Mouse (Mus musculus) lung, postnatal 0 days (tissue): Measurements from ENCODE around the gene Ube2a. TPM values are rescaled to one million over a fixed set of nuclear protein-coding genes. Genes with fewer than 3 reads are reported as not detected.

Experiments used
- ATAC-seq: fragments of 200-750 bp; cut with Nextera tagmentation; 2 replicates; pipeline ENCODE4 v1.8.0; 2017; ENCODE audit warnings: moderate library complexity
- DNase-seq: peaks from one replicate; pipeline ENCODE4 v3.0.0-alpha.2; 2016; ENCODE audit warnings: low spot score
- H3K27ac ChIP-seq: fragments of 300-500 bp; sonication (generic); 2 replicates; pipeline ENCODE4 v1.5.1; 2014; ENCODE audit warnings: antibody characterized with exemption, mild to moderate bottlenecking, low read length, mixed read lengths
- H3K27me3 ChIP-seq: fragments of 300-500 bp; sonication (generic); replicated peaks from 2 replicates; pipeline ENCODE4 v1.6.1; 2014; ENCODE audit warnings: low read length, mixed read lengths; ENCODE audit not compliant: insufficient read depth
- H3K36me3 ChIP-seq: fragments of 300-500 bp; sonication (generic); 2 replicates; pipeline ENCODE4 v1.6.1; 2014; ENCODE audit warnings: low read length, mixed read lengths; ENCODE audit not compliant: insufficient read depth
- H3K4me1 ChIP-seq: fragments of 300-500 bp; sonication (generic); 2 replicates; pipeline ENCODE4 v1.6.1; 2014; ENCODE audit warnings: antibody characterized with exemption, low read depth, low read length, mixed read lengths; ENCODE audit not compliant: insufficient read depth
- H3K4me2 ChIP-seq: fragments of 300-500 bp; sonication (generic); replicated peaks from 2 replicates; pipeline ENCODE4 v1.6.1; 2014; ENCODE audit warnings: low read depth, mild to moderate bottlenecking, low read length, moderate library complexity, mixed read lengths
- H3K4me3 ChIP-seq: fragments of 300-500 bp; sonication (generic); 2 replicates; pipeline ENCODE4 v1.5.1; 2014; ENCODE audit warnings: low read depth, low read length
- H3K9ac ChIP-seq: fragments of 300-500 bp; sonication (generic); replicated peaks from 2 replicates; pipeline ENCODE4 v1.6.1; 2014; ENCODE audit warnings: low read depth, mild to moderate bottlenecking
- H3K9me3 ChIP-seq: fragments of 300-500 bp; sonication (generic); 2 replicates; pipeline ENCODE4 v1.6.1; 2016; ENCODE audit warnings: low read length, mixed read lengths
- CTCF ChIP-seq: IDR thresholded peaks from 2 replicates; pipeline ENCODE4 v1.5.1; 2016; ENCODE audit warnings: antibody characterized with exemption, mild to moderate bottlenecking
- EP300 ChIP-seq: IDR thresholded peaks from 2 replicates; pipeline ENCODE4 v1.6.1; 2016; ENCODE audit warnings: antibody characterized with exemption, mild to moderate bottlenecking, control low read depth
- WGBS: fragments of 180-500 bp; shearing (Covaris S2); extraction: QIAGEN DNeasy Blood & Tissue Kit; methylation state at CpG from one replicate; pipeline ENCODE4 v1.1.7; 2014; 5-methylcytosine and 5-hydroxymethylcytosine counted together
- polyA plus RNA-seq: library from polyadenylated mRNA; unstranded; fragments of >200 nt; fragmentation: Nextera tagmentation; extraction: Ambion mirVana; gene quantifications from 2 replicates; pipeline ENCODE4 v1.2.1, GENCODE M21; 2015

Gene Ube2a
- polyA plus RNA-seq, 1 experiment from 2014 or later: 189 TPM

DNA sequence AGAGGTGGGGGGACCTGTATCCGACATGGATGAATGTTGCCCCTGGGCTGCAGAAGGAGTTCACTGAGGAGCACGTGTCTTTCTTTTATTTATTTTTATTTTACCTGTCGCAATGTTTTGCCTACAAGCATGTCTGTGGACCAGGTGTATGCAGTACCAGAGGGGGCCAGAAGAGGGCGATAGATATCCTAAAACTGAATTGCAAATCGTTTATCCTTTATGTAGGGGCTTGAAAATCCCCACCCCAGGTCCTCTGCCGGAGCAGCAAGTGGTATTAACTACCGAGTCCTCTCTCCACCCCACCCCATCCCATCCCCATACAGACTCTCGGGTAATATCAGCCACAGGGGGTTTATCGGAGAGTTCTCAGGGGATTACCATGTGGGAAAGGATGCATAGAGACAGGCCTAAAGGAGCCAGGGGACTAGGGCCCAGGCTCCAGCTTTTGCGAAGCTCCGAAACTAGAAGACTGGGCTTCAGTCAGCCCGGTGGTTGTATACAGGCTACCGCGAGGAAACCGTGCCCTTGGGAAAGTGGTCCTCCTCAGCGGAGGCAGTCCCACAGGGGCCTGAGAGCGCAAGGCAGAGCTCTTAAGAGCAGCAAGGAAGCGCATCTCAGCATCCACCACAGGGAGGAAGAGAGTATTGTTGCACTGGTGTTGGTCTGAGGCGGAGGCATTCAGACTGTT lies 40.2 kb upstream of the Ube2a start:
- Histone ChIP-seq H3K4me2 (no peak overlapping the region), H3K27me3 (no peaks in the 10 kb centered on the region), H3K4me3 (no peak overlapping the region), H3K27ac (no peak overlapping the region), H3K9me3 (no peaks in the 10 kb centered on the region), H3K4me1 (no peaks in the 10 kb centered on the region), H3K9ac (no peak overlapping the region), H3K36me3 (no peaks in the 10 kb centered on the region)
- peak; percentile 13; the same call in 1 of the 2 replicates for ATAC-seq
- WGBS: 27% methylated on average over 19 of the region's 19 CpGs
- DNase-seq: peak; percentile 40
- TF ChIP-seq EP300 (no peak), CTCF (peak; percentile 73)

DNA sequence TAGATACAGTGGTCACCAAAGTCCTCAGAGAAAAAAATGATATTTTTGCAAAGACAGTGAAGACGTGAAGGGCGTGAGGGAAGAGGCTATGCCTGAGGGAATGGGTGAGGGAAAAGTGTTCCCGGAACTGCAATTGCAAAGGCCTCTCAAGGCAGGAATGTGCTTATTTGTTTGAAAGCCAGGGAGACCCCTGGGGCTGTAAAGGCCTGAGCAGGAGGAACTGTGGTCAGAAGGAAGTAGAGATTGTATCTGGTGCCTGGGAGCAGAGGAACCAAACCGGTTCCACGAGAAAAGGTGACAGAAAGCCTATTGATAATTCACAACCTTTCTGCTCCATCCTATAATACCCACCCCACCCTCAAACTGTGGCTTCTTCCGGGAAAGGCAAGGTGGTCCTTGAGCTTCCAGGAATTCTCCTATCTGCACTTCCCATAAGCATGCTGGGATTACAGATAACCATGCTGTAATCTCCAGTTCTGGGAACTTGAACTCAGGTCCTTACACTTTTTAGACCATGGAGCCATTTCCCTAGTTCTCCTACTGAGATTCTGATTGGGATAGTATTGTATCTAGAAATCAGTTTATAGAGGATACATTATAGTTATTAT lies 36.5 kb upstream of the Ube2a start:
- no peak for DNase-seq
- TF ChIP-seq CTCF: no peak
- no peak for TF ChIP-seq EP300
- H3K27me3 ChIP-seq: no peaks in the 10 kb centered on the region
- no peaks in the 10 kb centered on the region for H3K4me1 ChIP-seq
- no peak overlapping the region for H3K9ac ChIP-seq
- ATAC-seq: no peak
- WGBS: 59% methylated on average over 6 of the region's 6 CpGs
- no peak overlapping the region for H3K4me3 ChIP-seq
- H3K27ac ChIP-seq: no peak overlapping the region
- no peak overlapping the region for H3K4me2 ChIP-seq
- H3K36me3 ChIP-seq: no peaks in the 10 kb centered on the region
- H3K9me3 ChIP-seq: no peaks in the 10 kb centered on the region

DNA sequence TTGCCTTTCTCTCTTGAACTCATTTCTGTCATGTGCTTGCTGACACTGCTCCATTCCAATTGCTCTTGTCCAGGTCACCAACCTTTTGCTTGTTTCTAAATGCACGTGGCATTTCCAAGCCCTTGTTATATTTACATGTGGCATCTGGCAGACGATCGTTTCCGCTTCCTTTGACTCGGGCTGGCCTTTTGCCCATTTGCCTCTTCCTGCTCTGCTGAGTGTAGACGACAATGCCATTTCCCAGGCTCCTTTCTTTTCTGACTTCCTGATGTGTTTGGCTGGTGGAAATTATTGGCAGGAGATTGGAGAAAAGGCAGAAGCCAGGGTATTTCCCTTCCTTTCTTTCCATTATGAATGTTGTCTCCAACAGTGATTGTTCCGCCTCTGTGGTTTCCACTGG lies 34.3 kb upstream of the Ube2a start:
- ATAC-seq: peak; percentile 66

DNA sequence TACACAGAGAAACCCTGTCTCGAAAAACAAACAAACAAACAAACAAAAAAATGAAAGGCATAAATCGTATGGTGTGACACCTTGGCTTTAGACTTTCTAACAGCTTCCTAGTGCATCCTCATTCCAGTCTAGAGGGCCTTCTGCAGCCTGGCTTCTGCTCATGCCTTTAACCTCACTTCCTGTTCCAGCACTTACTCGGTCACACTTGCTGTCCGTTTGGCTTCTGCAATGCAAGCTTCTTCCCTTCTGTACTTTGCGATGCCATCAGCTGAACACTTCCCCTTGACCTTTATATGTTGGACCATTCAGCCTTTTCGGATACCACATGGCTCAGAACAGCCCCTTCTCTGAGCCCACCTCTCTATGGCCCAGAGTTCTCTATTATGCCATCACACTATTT lies 32.0 kb upstream of the Ube2a start:
- H3K4me1 ChIP-seq: no peaks in the 10 kb centered on the region
- no peak for DNase-seq
- no peak overlapping the region for H3K9ac ChIP-seq
- H3K36me3 ChIP-seq: no peaks in the 10 kb centered on the region
- no peaks in the 10 kb centered on the region for H3K9me3 ChIP-seq
- 77% methylated on average over 6 of the region's 6 CpGs for WGBS
- no peak overlapping the region for H3K27ac ChIP-seq
- H3K4me3 ChIP-seq: no peak overlapping the region
- ATAC-seq: no peak
- H3K4me2 ChIP-seq: no peak overlapping the region
- no peaks in the 10 kb centered on the region for H3K27me3 ChIP-seq
- TF ChIP-seq CTCF (no peak), EP300 (no peak)

More for the DNA sequence above, 34.3 kb upstream of the Ube2a start:
- Histone ChIP-seq H3K27ac (no peak overlapping the region), H3K4me2 (no peak overlapping the region), H3K27me3 (no peaks in the 10 kb centered on the region), H3K4me3 (no peak overlapping the region), H3K9ac (no peak overlapping the region), H3K4me1 (no peaks in the 10 kb centered on the region), H3K36me3 (no peaks in the 10 kb centered on the region), H3K9me3 (no peaks in the 10 kb centered on the region)
- peak; percentile 82 for TF ChIP-seq EP300
- no peak for TF ChIP-seq CTCF
- WGBS: 34% methylated on average over 7 of the region's 7 CpGs
- peak; percentile 59 for DNase-seq

DNA sequence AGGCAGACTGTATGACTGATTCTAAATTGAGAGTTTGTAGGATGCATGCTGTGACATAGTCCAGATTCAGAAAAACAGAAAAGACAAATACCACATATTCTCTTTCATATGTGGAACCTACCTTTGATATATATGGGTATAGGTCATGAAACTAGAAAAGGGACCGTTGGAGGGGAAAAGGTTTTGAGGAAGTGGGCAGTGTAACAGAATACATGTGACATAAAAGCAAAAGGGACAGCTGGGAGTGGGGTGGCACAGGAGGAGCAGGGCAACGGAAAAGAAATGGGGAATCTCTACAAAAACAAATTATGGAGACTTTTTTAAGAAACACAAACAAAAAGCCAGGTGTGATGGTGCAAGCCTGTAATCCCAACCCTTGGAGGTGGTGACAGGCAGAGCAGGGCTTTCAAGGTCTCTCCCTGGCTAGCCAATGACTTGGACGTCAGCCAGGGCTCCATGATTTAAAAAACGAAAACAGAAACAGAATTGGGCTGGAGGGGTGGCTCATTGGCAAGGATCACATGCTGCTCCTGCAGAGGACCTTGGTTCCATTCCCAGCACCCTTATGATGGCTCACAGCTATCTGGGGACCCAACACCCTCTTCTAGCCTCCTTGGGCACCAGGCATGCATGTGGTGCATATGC lies 30.2 kb upstream of the Ube2a start:
- no peak for DNase-seq
- Histone ChIP-seq H3K9ac (no peak overlapping the region), H3K9me3 (no peaks in the 10 kb centered on the region), H3K36me3 (no peaks in the 10 kb centered on the region), H3K27me3 (no peaks in the 10 kb centered on the region), H3K4me1 (no peaks in the 10 kb centered on the region), H3K4me2 (no peak overlapping the region), H3K4me3 (no peak overlapping the region), H3K27ac (no peak overlapping the region)
- ATAC-seq: no peak
- WGBS: 55% methylated on average over 4 of the region's 4 CpGs
- TF ChIP-seq CTCF: no peak
- TF ChIP-seq EP300: no peak

DNA sequence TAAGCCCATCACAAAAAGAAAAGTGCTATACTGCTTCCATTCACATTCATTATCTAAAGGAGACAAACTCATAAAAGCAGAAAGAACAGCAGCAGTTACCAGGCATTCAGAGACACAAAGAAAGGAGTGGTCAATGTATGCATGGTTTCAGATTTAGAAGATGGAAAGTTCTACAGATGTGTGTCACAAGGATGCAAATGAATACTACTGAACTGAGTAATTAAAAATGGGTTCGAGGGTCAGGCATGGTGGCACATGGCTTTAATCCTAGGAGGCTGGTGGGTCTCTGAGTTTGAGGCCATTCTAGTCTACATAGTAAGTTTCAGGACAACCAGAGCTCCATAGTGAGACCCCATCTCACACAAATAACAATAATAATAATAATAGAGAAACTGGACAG lies 26.5 kb upstream of the Ube2a start:
- no peak for ATAC-seq
- Histone ChIP-seq H3K9me3 (no peaks in the 10 kb centered on the region), H3K4me1 (no peaks in the 10 kb centered on the region), H3K27me3 (no peaks in the 10 kb centered on the region), H3K4me3 (no peak overlapping the region), H3K9ac (no peak overlapping the region), H3K36me3 (no peaks in the 10 kb centered on the region), H3K27ac (no peak overlapping the region), H3K4me2 (no peak overlapping the region)
- TF ChIP-seq EP300: no peak
- TF ChIP-seq CTCF: no peak
- DNase-seq: no peak
- 78% methylated on average over 1 of the region's 1 CpGs for WGBS
